Mouse (Mus musculus): ENCODE results near the gene Jmjd8.

DNA sequence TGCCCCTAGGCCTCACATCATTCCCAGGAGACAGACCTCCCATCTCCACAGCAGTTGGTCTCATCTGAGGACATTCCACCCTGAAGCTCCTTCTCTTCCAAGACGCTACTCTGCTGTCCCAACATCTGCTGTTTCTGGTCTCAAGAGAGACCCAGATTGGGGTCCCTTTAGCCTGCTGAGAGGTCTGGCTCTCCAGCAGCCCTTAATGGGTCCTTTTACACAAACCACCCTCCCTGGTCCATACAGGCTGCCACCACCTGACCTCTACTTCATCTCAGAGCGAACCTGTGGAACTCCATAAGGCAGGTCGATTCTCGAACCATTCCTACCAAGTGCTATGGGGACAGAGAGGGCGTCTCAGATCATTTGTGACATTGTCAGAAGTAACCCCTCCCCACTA, 20.6 kb upstream of the Jmjd8 start:
- TF ChIP-seq CTCF (IDR thresholded peaks at IDR 0.05; ENCODE audit: insufficient read depth, low read depth, low read length) (no peak), POLR2A (IDR thresholded peaks at IDR 0.05; ENCODE audit: insufficient read depth, low read depth, low read length) (no peak)

All from olfactory bulb, adult 2 months (tissue).